Comparison of ENCODE assay signal across 8 mouse cellular contexts in genomic region chr4:152038985-152039830, GRCm38 (mm10). TPM values are rescaled to one million over a fixed set of nuclear protein-coding genes. Genes with fewer than 3 reads are reported as not detected.
A peak's percentile ranks its signal among the peaks of the same experiment; 100 is the strongest.
DNase-seq lines count a peak whose midpoint lies in the region; ATAC-seq lines count a peak whose summit lies in the region.

Gene Nol9 (plus strand): TSS chr4:152039321.

- intact Hi-C loops in gastrocnemius, postnatal 14 days (cut with DNase I; ENCODE audit: low total_unique reads), result no loop called here
- intact Hi-C loops in left cerebral cortex, postnatal 10 days (cut with DNase I), result no loop called here

- peak; percentile 86 for DNase-seq in adipocyte (ENCODE audit: low spot score)
- peak; percentile 91 for DNase-seq in embryo, embryonic 10 days (ENCODE audit: low spot score)
- peak; percentile 94 for DNase-seq in gastrocnemius, postnatal 14 days
- DNase-seq in left cerebral cortex, postnatal 10 days (ENCODE audit: extremely low spot score in 1 of 2, low spot score in 2 of 2), result peak; percentile 80 to 95
- peak; percentile 93 for DNase-seq in right cerebral cortex, postnatal 25 days
- DNase-seq in urinary bladder, postnatal 4 days (ENCODE audit: low spot score in 2 of 2), result peak; percentile 89 to 94

- ATAC-seq in inflammation-experienced regulatory T-cells, adult 6 months, result peak; percentile 90
- ATAC-seq in megakaryocyte-erythroid progenitor cell, adult 5-6 weeks (replicated peaks; ENCODE audit: low FRiP score, low TSS enrichment, poor library complexity, severe bottlenecking), result peak; percentile 71

RNA-seq across cellular contexts. Expression of gene Nol9, which starts in this region (rescaled TPM):
- total RNA-seq in gastrocnemius, postnatal 14 days (2021), result 1 to 10 TPM; 7.7 to 9.1 TPM
- 10 to 100 TPM in 2 of 3 experiments, 1 to 10 TPM in 1; 7.7 to 22.5 (median 10.2) TPM for polyA plus RNA-seq in inflammation-experienced regulatory T-cells, adult 6 months (2017; shearing (Covaris generic))
- 10 to 100 TPM; 25.3 to 27.7 TPM for total RNA-seq in left cerebral cortex, postnatal 10 days (2021)
- total RNA-seq in megakaryocyte-erythroid progenitor cell, adult 5-6 weeks (2014; fragmentation: Nextera tagmentation), result 64.3 and 67.6 TPM in 2 replicates
- 45.2 and 60.8 TPM in 2 replicates for total RNA-seq in megakaryocyte-erythroid progenitor cell, adult 5-6 weeks (2017)

Comparison
In these comparisons a context has a peak if more than half of its experiments do, and no peak if none do; other contexts are left out.
1. Peak in every context shown above with its lines: DNase-seq and ATAC-seq.